Comparison of ENCODE assay signal across 9 mouse cellular contexts in the genomic region with DNA sequence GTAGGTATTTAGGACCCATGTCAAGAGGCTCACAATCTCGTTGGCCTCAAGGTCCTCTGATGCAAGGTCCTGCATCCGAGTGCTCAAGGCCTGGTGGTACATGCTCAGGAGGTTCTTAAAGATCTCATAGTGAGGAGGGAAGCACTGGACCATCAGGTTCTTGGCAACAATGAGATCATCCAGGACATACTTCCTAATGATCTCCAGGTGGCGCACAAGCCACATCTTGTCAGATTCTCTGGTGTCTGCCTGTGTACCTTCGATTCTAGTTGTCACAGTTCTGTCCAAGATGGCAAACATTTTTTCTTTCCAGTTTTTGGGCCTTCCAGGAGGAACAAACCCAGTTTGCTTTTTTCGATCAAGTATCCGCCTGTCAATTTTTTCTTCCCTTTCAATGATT. TPM values are rescaled to one million over a fixed set of nuclear protein-coding genes. Genes with fewer than 3 reads are reported as not detected.
DNase-seq lines count a peak whose midpoint lies in the region; ATAC-seq lines count a peak whose summit lies in the region.
"Had no signal": no experiment of that assay in that cellular context is flagged by ENCODE, and none has a peak within 500 bp of the region (broad histone marks: within the 10 kb centered on the region; RNA-seq: fewer than 3 reads in every experiment).

No protein-coding gene starts in this region.

- no peaks in the 10 kb centered on the region for H3K27me3 ChIP-seq in neural tube, embryonic 15.5 days (replicated peaks)

- H3K9me3 ChIP-seq in neural tube, embryonic 15.5 days (replicated peaks), result no peaks in the 10 kb centered on the region

- H3K4me2 ChIP-seq in neural tube, embryonic 15.5 days, result no peak overlapping the region

- H3K4me3 ChIP-seq in neural tube, embryonic 15.5 days (replicated peaks), result no peak overlapping the region

- H3K4me1 ChIP-seq in neural tube, embryonic 15.5 days, result no peaks in the 10 kb centered on the region

- peak; percentile 65; the same call in 1 of the 2 replicates for ATAC-seq in frontal cortex, adult (ENCODE audit: low TSS enrichment)
- no peak for ATAC-seq in neural tube, embryonic 15.5 days (ENCODE audit: low FRiP score)

- no peak for DNase-seq in frontal cortex, postnatal 25 days (ENCODE audit: low spot score in 2 of 2)
- DNase-seq in lung, postnatal 10 days, result peak; percentile 5
- DNase-seq in lung, postnatal 25 days (ENCODE audit: low spot score), result no peak
- peak; percentile 21 for DNase-seq in c-Kit-positive CD71-positive TER-119-negative erythroid progenitor cells, embryonic 14.5 days (ENCODE audit: low read depth)
- peak; percentile 58 for DNase-seq in retina, embryonic 14.5 days (ENCODE audit: low spot score)
- DNase-seq in heart, adult 8-10 months (ENCODE audit: low spot score), result no peak
- DNase-seq: gastrocnemius, postnatal 25 days had no signal

- 88% methylated on average over 6 of the region's 6 CpGs for WGBS in neural tube, embryonic 15.5 days

- H3K27ac ChIP-seq in neural tube, embryonic 15.5 days (replicated peaks), result no peak overlapping the region

- H3K9ac ChIP-seq in neural tube, embryonic 15.5 days (replicated peaks), result no peak overlapping the region

- peaks cover 53% of the 10 kb centered on the region for H3K36me3 ChIP-seq in neural tube, embryonic 15.5 days

RNA-seq across cellular contexts. Expression of gene Exoc3, which starts 15.9 kb away (rescaled TPM):
- 109 and 115 TPM in 2 replicates for polyA plus RNA-seq in neural tube, embryonic 15.5 days (2015; fragmentation: Nextera tagmentation; extraction: Ambion mirVana)
- total RNA-seq in heart, adult 8-10 months (2022), result 10 to 100 TPM; 45.2 to 52.7 (median 51.4) TPM

Comparison
In these comparisons a context has a peak if more than half of its experiments do, and no peak if none do; other contexts are left out.
1. DNase-seq: peak in lung, postnatal 10 days (single experiment), c-Kit-positive CD71-positive TER-119-negative erythroid progenitor cells, embryonic 14.5 days (single experiment) and retina, embryonic 14.5 days (single experiment); none in frontal cortex, postnatal 25 days (0 of 2), lung, postnatal 25 days (single experiment) and heart, adult 8-10 months (single experiment).